Mouse (Mus musculus) embryonic facial prominence, embryonic 15.5 days (tissue): ENCODE results near the gene Tmem222. TPM values are rescaled to one million over a fixed set of nuclear protein-coding genes. Genes with fewer than 3 reads are reported as not detected.

Experiments used
- ATAC-seq: fragments of 200-750 bp; cut with Nextera tagmentation; 2 replicates; pipeline ENCODE4 v1.8.0; 2017; ENCODE audit warnings: low read depth, moderate TSS enrichment; ENCODE audit not compliant: insufficient number of reproducible peaks, low FRiP score, low TSS enrichment
- H3K27ac ChIP-seq: fragments of 300-500 bp; sonication (generic); replicated peaks from 2 replicates; pipeline ENCODE4 v1.5.1; 2015; ENCODE audit warnings: mild to moderate bottlenecking, inconsistent platforms
- H3K27me3 ChIP-seq: fragments of 300-500 bp; sonication (generic); 2 replicates; pipeline ENCODE4 v1.6.1; 2015; ENCODE audit warnings: inconsistent platforms
- H3K36me3 ChIP-seq: fragments of 300-500 bp; sonication (generic); 2 replicates; pipeline ENCODE4 v1.6.1; 2015; ENCODE audit warnings: mild to moderate bottlenecking, inconsistent platforms
- H3K4me1 ChIP-seq: fragments of 300-500 bp; sonication (generic); 2 replicates; pipeline ENCODE4 v1.6.1; 2015; ENCODE audit warnings: inconsistent platforms
- H3K4me2 ChIP-seq: fragments of 300-500 bp; sonication (generic); replicated peaks from 2 replicates; pipeline ENCODE4 v1.6.1; 2015; ENCODE audit warnings: mild to moderate bottlenecking, inconsistent platforms
- H3K4me3 ChIP-seq: fragments of 300-500 bp; sonication (generic); replicated peaks from 2 replicates; pipeline ENCODE4 v1.5.1; 2015; ENCODE audit warnings: mild to moderate bottlenecking, inconsistent platforms
- H3K9ac ChIP-seq: fragments of 300-500 bp; sonication (generic); 2 replicates; pipeline ENCODE4 v1.6.1; 2015; ENCODE audit warnings: inconsistent platforms
- H3K9me3 ChIP-seq: fragments of 300-500 bp; sonication (generic); replicated peaks from 2 replicates; pipeline ENCODE4 v1.6.1; 2016; ENCODE audit warnings: inconsistent platforms
- WGBS: fragments of 180-500 bp; shearing (Covaris S2); methylation state at CpG from one replicate; pipeline ENCODE4 v1.1.7; 2015; 5-methylcytosine and 5-hydroxymethylcytosine counted together
- polyA plus RNA-seq: library from polyadenylated mRNA; unstranded; fragments of >200 nt; fragmentation: Nextera tagmentation; extraction: Ambion mirVana; gene quantifications from 2 replicates; pipeline ENCODE4 v1.2.1, GENCODE M21; 2015

Gene Tmem222
- polyA plus RNA-seq, 1 experiment from 2014 or later = 87.8 TPM

- H3K36me3 ChIP-seq = peaks cover 45% of the 10 kb centered on the region
- H3K4me1 ChIP-seq = no peaks in the 10 kb centered on the region; the same call in 1 of the 2 replicates
- no peak overlapping the region for H3K27ac ChIP-seq
- no peak overlapping the region for H3K4me3 ChIP-seq
- no peaks in the 10 kb centered on the region for H3K27me3 ChIP-seq
- no peak for ATAC-seq
- 87% methylated on average over 5 of the region's 5 CpGs for WGBS
- H3K4me2 ChIP-seq = no peak overlapping the region
- no peak overlapping the region for H3K9ac ChIP-seq
- no peaks in the 10 kb centered on the region for H3K9me3 ChIP-seq
Measured at GRCm38 (mm10) chr4:133263756-133264155, 13.8 kb downstream of the Tmem222 start.

GRCm38 (mm10) chr4:133262882-133263281 lies 14.7 kb downstream of the Tmem222 start, which contains the start of gene Sytl1:
Gene Sytl1 (minus strand): TSS chr4:133263113.
- Histone ChIP-seq H3K9ac (no peak within 1 kb of the TSS), H3K27ac (peak within 1 kb of the TSS; percentile 76), H3K9me3 (no peaks in the 10 kb centered on the region), H3K4me1 (no peaks in the 10 kb centered on the region; the same call in 1 of the 2 replicates), H3K27me3 (no peaks in the 10 kb centered on the region), H3K4me3 (peak within 1 kb of the TSS; percentile 31), H3K36me3 (peaks cover 37% of the 10 kb centered on the region), H3K4me2 (peak within 1 kb of the TSS; percentile 34)
- no peak for ATAC-seq
- WGBS = 32% methylated on average over 7 of the region's 7 CpGs

DNA sequence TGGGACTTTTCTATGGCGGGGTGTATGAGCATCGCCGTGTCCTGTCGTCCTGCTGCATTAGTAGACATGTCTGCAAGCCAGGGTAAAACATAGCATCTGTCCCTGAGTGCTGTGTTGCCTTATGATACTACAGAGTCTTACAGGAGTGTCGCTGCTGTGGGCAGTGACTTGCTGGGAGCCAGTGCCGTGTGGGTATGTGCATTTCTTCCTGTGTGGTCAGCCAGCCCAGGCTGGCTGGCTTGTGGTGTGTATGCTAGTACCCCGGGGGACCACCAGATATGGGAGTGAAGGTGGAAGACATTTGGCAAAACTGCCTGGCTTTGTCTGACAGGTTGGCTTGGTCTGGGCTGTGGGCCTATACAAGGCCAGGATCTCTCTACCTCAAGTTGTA lies 15.2 kb downstream of the Tmem222 start:
- Histone ChIP-seq H3K4me3 (peak overlapping the region; percentile 31), H3K27ac (peak overlapping the region; percentile 76)

GRCm38 (mm10) chr4:133261641-133262374 lies 15.8 kb downstream of the Tmem222 start:
- H3K4me2 ChIP-seq = peak overlapping the region; percentile 34
- WGBS = 37% methylated on average over 10 of the region's 10 CpGs
- H3K4me1 ChIP-seq = peaks cover 4% of the 10 kb centered on the region; the same call in 1 of the 2 replicates
- peak overlapping the region; percentile 31 for H3K4me3 ChIP-seq
- H3K36me3 ChIP-seq = peaks cover 26% of the 10 kb centered on the region
- H3K9me3 ChIP-seq = no peaks in the 10 kb centered on the region
- no peak overlapping the region for H3K9ac ChIP-seq
- peak overlapping the region; percentile 76 for H3K27ac ChIP-seq
- peaks cover 3% of the 10 kb centered on the region for H3K27me3 ChIP-seq
- no peak for ATAC-seq

More for the DNA sequence above, 15.2 kb downstream of the Tmem222 start:
- Histone ChIP-seq H3K27me3 (no peaks in the 10 kb centered on the region), H3K4me2 (peak overlapping the region; percentile 34), H3K36me3 (peaks cover 32% of the 10 kb centered on the region), H3K9me3 (no peaks in the 10 kb centered on the region), H3K4me1 (no peaks in the 10 kb centered on the region; the same call in 1 of the 2 replicates), H3K9ac (no peak overlapping the region)
- ATAC-seq = no peak
- WGBS = 50% methylated on average over 7 of the region's 7 CpGs

- 69% methylated on average over 12 of the region's 12 CpGs for WGBS
- peaks cover 15% of the 10 kb centered on the region for H3K27me3 ChIP-seq
- ATAC-seq = no peak
Measured at GRCm38 (mm10) chr4:133257798-133258408, 19.7 kb downstream of the Tmem222 start.

GRCm38 (mm10) chr4:133257230-133257629 lies 20.4 kb downstream of the Tmem222 start:
- H3K27ac ChIP-seq = 0 out of 2 replicates have a peak overlapping the region, but pooled peaks have one; percentile 17
- no peak; the same call in 1 of the 2 replicates for ATAC-seq
- WGBS = 29% methylated on average over 12 of the region's 12 CpGs
- no peak overlapping the region for H3K9ac ChIP-seq
- peaks cover 18% of the 10 kb centered on the region for H3K27me3 ChIP-seq
- H3K36me3 ChIP-seq = no peaks in the 10 kb centered on the region
- no peaks in the 10 kb centered on the region for H3K9me3 ChIP-seq
- no peak overlapping the region; the same call in 1 of the 2 replicates for H3K4me3 ChIP-seq
- H3K4me2 ChIP-seq = peak overlapping the region; percentile 33
- peaks cover 7% of the 10 kb centered on the region; the same call in 1 of the 2 replicates for H3K4me1 ChIP-seq

More at GRCm38 (mm10) chr4:133257798-133258408, 19.7 kb downstream of the Tmem222 start:
- 0 out of 2 replicates have a peak overlapping the region, but pooled peaks have one; percentile 17 for H3K27ac ChIP-seq
- H3K36me3 ChIP-seq = no peaks in the 10 kb centered on the region
- no peak overlapping the region for H3K9ac ChIP-seq
- H3K4me2 ChIP-seq = no peak overlapping the region
- H3K4me1 ChIP-seq = peaks cover 7% of the 10 kb centered on the region; the same call in 1 of the 2 replicates
- no peak overlapping the region for H3K4me3 ChIP-seq
- no peaks in the 10 kb centered on the region for H3K9me3 ChIP-seq

DNA sequence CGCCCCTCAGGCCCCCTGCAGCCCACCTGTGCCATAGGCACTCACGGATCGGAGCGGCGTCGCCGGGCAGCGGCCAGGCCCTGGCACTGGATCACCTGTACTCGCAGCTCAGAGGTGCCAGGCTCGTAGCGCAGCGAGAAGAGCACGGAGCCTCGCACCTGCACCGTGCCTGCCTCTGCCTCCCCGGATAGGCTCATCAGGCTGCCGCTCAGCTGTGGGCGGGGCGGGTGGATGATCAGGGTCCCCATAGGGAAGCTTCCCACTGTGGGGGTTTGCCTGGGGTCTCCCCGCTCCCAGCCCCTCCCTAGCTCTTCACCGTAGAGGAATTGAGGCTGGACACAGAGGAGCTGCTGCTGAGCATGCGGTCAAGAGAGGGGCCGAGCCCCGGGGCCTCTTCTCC lies 20.8 kb downstream of the Tmem222 start:
- Histone ChIP-seq H3K9me3 (no peaks in the 10 kb centered on the region), H3K4me3 (no peak overlapping the region; the same call in 1 of the 2 replicates), H3K4me1 (peaks cover 7% of the 10 kb centered on the region; the same call in 1 of the 2 replicates), H3K27ac (no peak overlapping the region), H3K27me3 (peaks cover 23% of the 10 kb centered on the region), H3K9ac (no peak overlapping the region), H3K36me3 (no peaks in the 10 kb centered on the region), H3K4me2 (peak overlapping the region; percentile 33)
- WGBS = 20% methylated on average over 24 of the region's 24 CpGs
- peak; percentile 17; the same call in 1 of the 2 replicates for ATAC-seq

GRCm38 (mm10) chr4:133255392-133255791 lies 22.2 kb downstream of the Tmem222 start:
- Histone ChIP-seq H3K4me3 (no peak overlapping the region), H3K36me3 (no peaks in the 10 kb centered on the region), H3K9ac (no peak overlapping the region), H3K4me2 (no peak overlapping the region), H3K27me3 (peaks cover 37% of the 10 kb centered on the region), H3K9me3 (no peaks in the 10 kb centered on the region), H3K4me1 (peaks cover 21% of the 10 kb centered on the region), H3K27ac (no peak overlapping the region)
- ATAC-seq = no peak
- 68% methylated on average over 6 of the region's 6 CpGs for WGBS

DNA sequence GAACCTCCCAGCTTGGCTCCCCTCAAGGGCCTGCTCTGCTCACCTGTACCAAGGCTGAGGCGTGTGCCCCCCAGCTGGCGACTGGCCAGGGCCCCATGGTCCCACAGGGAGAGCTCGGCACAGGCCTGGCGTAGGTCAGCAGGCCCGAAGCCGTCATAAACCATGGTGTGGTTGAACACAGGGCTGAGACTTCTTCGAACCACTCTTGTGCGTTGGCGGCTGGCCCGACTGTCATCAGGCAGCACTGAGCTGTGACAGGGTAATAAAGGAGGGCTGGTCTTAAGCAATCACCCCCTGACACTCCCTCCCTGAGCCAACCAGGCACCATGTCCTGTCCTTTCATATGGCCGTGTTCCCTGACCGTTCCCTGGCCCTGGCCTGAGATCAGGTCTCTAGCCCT lies 24.2 kb downstream of the Tmem222 start:
- no peak for ATAC-seq
- no peak overlapping the region for H3K4me3 ChIP-seq
- no peak overlapping the region for H3K4me2 ChIP-seq
- no peaks in the 10 kb centered on the region for H3K9me3 ChIP-seq
- H3K27me3 ChIP-seq = peaks cover 52% of the 10 kb centered on the region
- no peak overlapping the region for H3K27ac ChIP-seq
- H3K36me3 ChIP-seq = no peaks in the 10 kb centered on the region
- H3K9ac ChIP-seq = no peak overlapping the region
- 89% methylated on average over 12 of the region's 12 CpGs for WGBS
- H3K4me1 ChIP-seq = peaks cover 29% of the 10 kb centered on the region

GRCm38 (mm10) chr4:133252089-133252488 lies 25.5 kb downstream of the Tmem222 start:
- no peak overlapping the region; the same call in 1 of the 2 replicates for H3K27ac ChIP-seq
- peaks cover 65% of the 10 kb centered on the region for H3K27me3 ChIP-seq
- WGBS = 39% methylated on average over 4 of the region's 4 CpGs
- H3K36me3 ChIP-seq = no peaks in the 10 kb centered on the region
- 0 out of 2 replicates have a peak overlapping the region, but pooled peaks have one; percentile 43 for H3K4me3 ChIP-seq
- H3K9me3 ChIP-seq = no peaks in the 10 kb centered on the region
- no peak for ATAC-seq
- H3K4me2 ChIP-seq = peak overlapping the region; percentile 77; the same call in 1 of the 2 replicates
- peaks cover 28% of the 10 kb centered on the region for H3K4me1 ChIP-seq
- H3K9ac ChIP-seq = no peak overlapping the region

GRCm38 (mm10) chr4:133251214-133251613 lies 26.4 kb downstream of the Tmem222 start:
- no peak for ATAC-seq
- peak overlapping the region; percentile 44; the same call in 1 of the 2 replicates for H3K9ac ChIP-seq
- 4% methylated on average over 31 of the region's 31 CpGs for WGBS
- H3K4me2 ChIP-seq = peak overlapping the region; percentile 77
- H3K9me3 ChIP-seq = no peaks in the 10 kb centered on the region
- H3K36me3 ChIP-seq = no peaks in the 10 kb centered on the region
- peaks cover 65% of the 10 kb centered on the region for H3K27me3 ChIP-seq
- H3K4me3 ChIP-seq = peak overlapping the region; percentile 43
- peaks cover 22% of the 10 kb centered on the region for H3K4me1 ChIP-seq
- H3K27ac ChIP-seq = peak overlapping the region; percentile 58; the same call in 1 of the 2 replicates
